Mouse (Mus musculus) thymus, adult 2 months (tissue): ENCODE results near the gene Pcbp2.

Experiments used
- CTCF ChIP-seq: fragments of 200-500 bp; IDR thresholded peaks from 2 replicates; pipeline ENCODE4 v1.5.1; 2012; ENCODE audit warnings: mild to moderate bottlenecking, control low read depth, low read length, moderate library complexity, borderline replicate concordance; ENCODE audit not compliant: control insufficient read depth, poor library complexity, insufficient read depth; ENCODE audit errors: extremely low read depth
- POLR2A ChIP-seq: fragments of 200-500 bp; IDR thresholded peaks from 2 replicates; pipeline ENCODE4 v1.6.1; 2012; ENCODE audit warnings: mild to moderate bottlenecking, low read length, control low read depth, moderate library complexity; ENCODE audit not compliant: control insufficient read depth, poor library complexity, insufficient read depth; ENCODE audit errors: extremely low read depth

- TF ChIP-seq CTCF = no peak
- TF ChIP-seq POLR2A = no peak
These were observed 36.5 kb downstream of the Pcbp2 start for GRCm38 (mm10) chr15:102506864-102507263.
